Mouse (Mus musculus) embryonic facial prominence, embryonic 15.5 days (tissue): ENCODE measurements at regions not wholly inside any gene's neighbourhood (a gene's known extent, or its start where the extent isn't known, plus 50 kb on each side); places are given as distances from the start of the nearest gene placed in this dataset.

Experiments
- ATAC-seq: fragments of 200-750 bp; cut with Nextera tagmentation; 2 replicates; pipeline ENCODE4 v1.8.0; 2017; ENCODE audit warnings: low read depth, moderate TSS enrichment; ENCODE audit not compliant: insufficient number of reproducible peaks, low FRiP score, low TSS enrichment
- H3K27ac ChIP-seq: fragments of 300-500 bp; sonication (generic); replicated peaks from 2 replicates; pipeline ENCODE4 v1.5.1; 2015; ENCODE audit warnings: mild to moderate bottlenecking, inconsistent platforms
- H3K27me3 ChIP-seq: fragments of 300-500 bp; sonication (generic); 2 replicates; pipeline ENCODE4 v1.6.1; 2015; ENCODE audit warnings: inconsistent platforms
- H3K36me3 ChIP-seq: fragments of 300-500 bp; sonication (generic); 2 replicates; pipeline ENCODE4 v1.6.1; 2015; ENCODE audit warnings: mild to moderate bottlenecking, inconsistent platforms
- H3K4me1 ChIP-seq: fragments of 300-500 bp; sonication (generic); 2 replicates; pipeline ENCODE4 v1.6.1; 2015; ENCODE audit warnings: inconsistent platforms
- H3K4me2 ChIP-seq: fragments of 300-500 bp; sonication (generic); replicated peaks from 2 replicates; pipeline ENCODE4 v1.6.1; 2015; ENCODE audit warnings: mild to moderate bottlenecking, inconsistent platforms
- H3K4me3 ChIP-seq: fragments of 300-500 bp; sonication (generic); replicated peaks from 2 replicates; pipeline ENCODE4 v1.5.1; 2015; ENCODE audit warnings: mild to moderate bottlenecking, inconsistent platforms
- H3K9ac ChIP-seq: fragments of 300-500 bp; sonication (generic); 2 replicates; pipeline ENCODE4 v1.6.1; 2015; ENCODE audit warnings: inconsistent platforms
- H3K9me3 ChIP-seq: fragments of 300-500 bp; sonication (generic); replicated peaks from 2 replicates; pipeline ENCODE4 v1.6.1; 2016; ENCODE audit warnings: inconsistent platforms
- WGBS: fragments of 180-500 bp; shearing (Covaris S2); methylation state at CpG from one replicate; pipeline ENCODE4 v1.1.7; 2015; 5-methylcytosine and 5-hydroxymethylcytosine counted together

DNA sequence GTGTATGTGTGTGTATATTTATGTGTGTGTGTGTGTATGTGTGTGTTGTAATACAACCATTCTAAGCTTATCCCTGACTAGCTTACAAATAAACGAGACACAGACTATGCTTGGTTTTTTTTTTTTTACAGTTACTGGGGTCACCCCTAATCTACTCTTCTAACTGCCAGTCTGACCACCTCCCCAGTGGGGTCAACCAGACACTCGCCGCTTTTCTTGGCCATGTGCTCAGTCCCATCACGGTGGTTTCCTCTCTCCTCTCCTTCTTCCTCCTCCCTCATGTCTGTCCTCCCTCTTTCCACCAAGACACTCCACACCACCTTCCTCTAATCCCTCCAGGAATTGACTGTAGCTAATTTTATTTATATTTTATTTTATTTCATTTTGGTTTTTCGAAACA is 155.0 kb upstream of the Jmjd1c start:
- H3K27me3 ChIP-seq, result no peaks in the 10 kb centered on the region
- no peak overlapping the region for H3K4me3 ChIP-seq
- H3K9ac ChIP-seq, result no peak overlapping the region
- no peaks in the 10 kb centered on the region for H3K9me3 ChIP-seq
- peaks cover 4% of the 10 kb centered on the region; the same call in 1 of the 2 replicates for H3K4me1 ChIP-seq
- 60% methylated on average over 5 of the region's 5 CpGs for WGBS
- no peaks in the 10 kb centered on the region for H3K36me3 ChIP-seq
- H3K27ac ChIP-seq, result no peak overlapping the region
- ATAC-seq, result no peak
- H3K4me2 ChIP-seq, result no peak overlapping the region

DNA sequence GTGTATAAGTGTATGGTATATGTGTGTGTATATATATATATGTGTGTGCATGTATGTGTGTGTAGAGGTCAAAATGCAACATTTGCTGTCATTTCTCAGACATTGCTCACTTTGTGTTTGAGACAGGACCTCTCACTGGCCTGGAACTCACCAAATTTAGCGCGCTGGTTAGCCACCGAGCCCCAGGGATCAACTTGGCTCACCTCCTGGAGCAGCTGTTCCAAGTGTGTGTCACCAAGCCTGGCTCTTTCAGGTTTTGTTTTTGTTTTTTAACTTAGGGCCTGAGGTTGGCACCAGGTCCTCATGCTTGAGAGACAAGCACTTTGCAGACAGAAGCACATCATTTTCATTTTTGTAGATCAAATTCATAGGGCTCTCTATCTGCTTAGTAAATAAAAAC is 154.0 kb upstream of the Jmjd1c start:
- Histone ChIP-seq H3K27me3 (no peaks in the 10 kb centered on the region), H3K27ac (no peak overlapping the region), H3K4me3 (no peak overlapping the region), H3K9me3 (no peaks in the 10 kb centered on the region), H3K4me2 (no peak overlapping the region), H3K36me3 (no peaks in the 10 kb centered on the region), H3K9ac (no peak overlapping the region), H3K4me1 (peaks cover 4% of the 10 kb centered on the region; the same call in 1 of the 2 replicates)
- no peak for ATAC-seq
- 77% methylated on average over 3 of the region's 3 CpGs for WGBS

DNA sequence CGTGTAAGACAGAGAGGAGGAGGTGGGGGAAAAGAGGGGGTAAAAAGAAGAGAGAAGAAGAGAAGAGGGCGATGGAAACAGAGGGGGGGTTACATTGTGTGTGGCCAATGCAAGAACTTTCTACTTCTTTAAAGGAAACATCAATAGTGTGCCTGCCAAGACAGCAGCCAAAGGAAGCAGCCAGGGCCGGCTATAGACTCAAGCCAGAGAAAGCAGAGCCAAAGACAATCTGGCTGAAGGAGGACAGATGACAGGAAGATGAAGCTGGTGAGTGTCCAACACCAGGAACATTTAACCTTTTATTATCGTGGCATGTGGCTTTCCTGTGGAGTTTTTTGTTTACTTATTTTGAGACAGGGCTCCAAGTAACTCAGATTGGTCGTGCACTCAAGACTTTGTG is 152.1 kb upstream of the Jmjd1c start:
- ATAC-seq, result peak; percentile 47; the same call in 1 of the 2 replicates
- H3K27me3 ChIP-seq, result no peaks in the 10 kb centered on the region
- H3K4me1 ChIP-seq, result peaks cover 4% of the 10 kb centered on the region; the same call in 1 of the 2 replicates
- H3K9ac ChIP-seq, result no peak overlapping the region
- no peaks in the 10 kb centered on the region for H3K36me3 ChIP-seq
- H3K27ac ChIP-seq, result peak overlapping the region; percentile 55
- no peaks in the 10 kb centered on the region for H3K9me3 ChIP-seq
- no peak overlapping the region for H3K4me3 ChIP-seq
- no peak overlapping the region for H3K4me2 ChIP-seq
- 35% methylated on average over 5 of the region's 5 CpGs for WGBS

DNA sequence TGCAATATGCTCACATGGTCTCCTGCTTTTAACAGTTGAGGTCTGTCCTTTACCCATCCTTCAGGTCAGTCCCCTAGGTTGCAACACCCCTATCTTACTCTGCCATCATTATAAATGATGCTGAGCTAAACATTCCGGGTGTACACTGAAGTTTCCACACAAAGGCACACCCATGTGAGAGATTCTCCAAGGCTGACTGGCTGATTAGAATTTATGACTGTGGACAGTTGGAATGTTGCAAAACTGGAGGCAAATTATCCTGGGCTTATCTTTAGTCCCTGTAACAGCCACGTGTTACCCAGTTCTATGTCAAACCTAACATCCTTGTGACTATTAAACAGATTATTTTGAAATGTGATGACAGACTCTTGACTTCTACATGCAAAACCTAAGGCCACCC is 149.8 kb upstream of the Jmjd1c start:
- Histone ChIP-seq H3K4me2 (no peak overlapping the region), H3K27ac (no peak overlapping the region), H3K4me3 (no peak overlapping the region), H3K4me1 (peaks cover 4% of the 10 kb centered on the region; the same call in 1 of the 2 replicates), H3K9me3 (no peaks in the 10 kb centered on the region), H3K36me3 (no peaks in the 10 kb centered on the region), H3K9ac (no peak overlapping the region), H3K27me3 (no peaks in the 10 kb centered on the region)
- no peak for ATAC-seq
- 51% methylated on average over 2 of the region's 2 CpGs for WGBS

DNA sequence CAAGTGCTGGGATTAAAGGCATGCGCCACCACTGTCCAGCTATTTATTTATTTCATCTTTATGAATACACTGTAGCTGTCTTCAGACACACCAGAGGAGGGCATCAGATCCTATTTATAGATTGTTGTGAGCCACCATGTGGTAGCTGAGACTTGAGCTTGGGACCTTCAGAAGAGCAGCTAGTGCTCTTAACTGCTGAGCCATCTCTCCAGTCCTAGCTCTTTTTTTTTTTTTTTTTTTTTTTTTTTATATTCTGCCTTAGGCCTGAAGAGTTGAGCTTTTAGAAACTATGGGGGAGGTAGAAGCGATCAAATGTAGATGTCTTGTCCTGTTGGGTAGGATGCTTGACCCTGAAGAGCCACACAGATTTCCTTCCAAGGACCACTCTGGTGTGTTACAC is 147.6 kb upstream of the Jmjd1c start:
- Histone ChIP-seq H3K36me3 (no peaks in the 10 kb centered on the region), H3K27ac (no peak overlapping the region), H3K9ac (no peak overlapping the region), H3K9me3 (no peaks in the 10 kb centered on the region), H3K4me2 (no peak overlapping the region), H3K27me3 (no peaks in the 10 kb centered on the region), H3K4me3 (no peak overlapping the region), H3K4me1 (peaks cover 6% of the 10 kb centered on the region; the same call in 1 of the 2 replicates)
- 96% methylated on average over 2 of the region's 2 CpGs for WGBS
- no peak for ATAC-seq

DNA sequence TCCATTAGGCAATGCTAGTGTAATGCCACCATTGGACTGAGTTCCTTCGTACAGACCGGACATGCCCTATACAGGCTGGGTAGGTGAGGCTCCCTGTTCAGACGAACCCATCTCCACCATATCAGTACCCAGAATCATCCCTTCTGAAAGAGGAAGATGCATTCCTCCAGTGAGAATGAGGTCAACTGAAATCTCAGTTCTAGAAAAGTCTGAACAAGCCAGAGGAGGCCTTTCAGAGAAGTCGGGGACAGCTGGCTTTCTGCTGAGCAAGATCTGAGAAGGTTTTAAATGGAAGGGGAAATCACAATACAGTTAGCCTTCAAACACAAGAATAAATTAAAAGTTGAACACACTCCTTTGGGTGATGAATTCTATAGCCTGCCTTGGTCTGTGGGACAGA is 145.5 kb upstream of the Jmjd1c start:
- Histone ChIP-seq H3K4me1 (0 out of 2 replicates have a peak, but pooled peaks cover 11% of the 10 kb centered on the region), H3K4me3 (no peak overlapping the region), H3K4me2 (no peak overlapping the region), H3K27me3 (no peaks in the 10 kb centered on the region), H3K9ac (no peak overlapping the region), H3K36me3 (no peaks in the 10 kb centered on the region), H3K27ac (no peak overlapping the region), H3K9me3 (no peaks in the 10 kb centered on the region)
- ATAC-seq, result no peak
- 83% methylated on average over 4 of the region's 4 CpGs for WGBS

DNA sequence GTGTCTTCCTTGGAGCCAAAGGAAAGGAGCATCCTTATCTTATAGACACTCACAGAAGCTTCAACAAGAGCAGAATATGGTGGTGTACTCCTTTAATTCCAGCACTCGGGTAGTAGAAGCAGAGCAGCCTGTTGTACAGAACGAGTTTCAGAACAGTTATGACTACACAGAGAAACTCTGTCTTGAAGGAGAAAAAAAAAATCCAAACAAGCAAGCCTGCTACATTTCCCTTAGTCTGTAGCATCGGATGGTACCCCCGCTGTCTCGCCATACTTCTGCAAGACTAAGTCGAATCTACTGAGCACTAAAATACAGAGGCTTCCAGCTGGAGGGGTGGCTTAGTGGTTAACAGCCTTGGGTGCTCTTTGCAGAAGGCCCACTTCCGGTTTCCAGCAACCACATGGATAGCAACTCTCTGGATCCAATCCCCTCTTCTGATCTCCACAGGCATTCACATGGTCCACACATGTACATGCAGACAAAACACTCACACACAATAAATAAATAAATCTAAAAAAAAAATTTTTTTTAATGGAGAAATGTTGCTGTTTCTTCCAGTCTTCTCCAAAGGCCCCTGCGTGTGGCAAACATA is 144.6 kb upstream of the Jmjd1c start:
- ATAC-seq, result no peak
- Histone ChIP-seq H3K27ac (no peak overlapping the region; the same call in 1 of the 2 replicates), H3K4me2 (no peak overlapping the region), H3K36me3 (no peaks in the 10 kb centered on the region), H3K9me3 (no peaks in the 10 kb centered on the region), H3K4me3 (no peak overlapping the region), H3K9ac (no peak overlapping the region), H3K27me3 (no peaks in the 10 kb centered on the region), H3K4me1 (0 out of 2 replicates have a peak, but pooled peaks cover 11% of the 10 kb centered on the region)
- 64% methylated on average over 8 of the region's 8 CpGs for WGBS

DNA sequence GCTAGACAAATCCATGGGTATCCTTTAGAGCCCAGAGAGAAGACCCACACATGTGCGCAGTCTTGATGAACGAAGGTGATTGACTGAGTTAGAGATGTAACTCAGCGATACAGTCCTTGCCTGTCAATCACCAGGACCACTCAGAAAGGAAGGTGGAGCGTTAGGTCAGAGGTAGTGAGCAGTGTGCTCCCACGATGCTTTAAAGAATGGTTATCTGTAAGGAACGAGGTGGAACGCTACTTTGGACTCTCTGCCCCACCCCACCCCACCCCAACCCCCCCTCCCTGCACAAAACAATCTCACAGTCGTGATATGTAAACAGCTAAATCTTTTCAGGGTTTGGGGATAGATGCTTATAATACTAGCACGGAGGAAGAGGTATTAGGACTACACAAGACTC is 144.0 kb upstream of the Jmjd1c start:
- Histone ChIP-seq H3K4me3 (no peak overlapping the region), H3K27ac (no peak overlapping the region; the same call in 1 of the 2 replicates), H3K4me2 (no peak overlapping the region), H3K9ac (no peak overlapping the region), H3K27me3 (no peaks in the 10 kb centered on the region), H3K9me3 (no peaks in the 10 kb centered on the region), H3K4me1 (0 out of 2 replicates have a peak, but pooled peaks cover 11% of the 10 kb centered on the region), H3K36me3 (no peaks in the 10 kb centered on the region)
- WGBS, result 70% methylated on average over 9 of the region's 9 CpGs
- ATAC-seq, result no peak

DNA sequence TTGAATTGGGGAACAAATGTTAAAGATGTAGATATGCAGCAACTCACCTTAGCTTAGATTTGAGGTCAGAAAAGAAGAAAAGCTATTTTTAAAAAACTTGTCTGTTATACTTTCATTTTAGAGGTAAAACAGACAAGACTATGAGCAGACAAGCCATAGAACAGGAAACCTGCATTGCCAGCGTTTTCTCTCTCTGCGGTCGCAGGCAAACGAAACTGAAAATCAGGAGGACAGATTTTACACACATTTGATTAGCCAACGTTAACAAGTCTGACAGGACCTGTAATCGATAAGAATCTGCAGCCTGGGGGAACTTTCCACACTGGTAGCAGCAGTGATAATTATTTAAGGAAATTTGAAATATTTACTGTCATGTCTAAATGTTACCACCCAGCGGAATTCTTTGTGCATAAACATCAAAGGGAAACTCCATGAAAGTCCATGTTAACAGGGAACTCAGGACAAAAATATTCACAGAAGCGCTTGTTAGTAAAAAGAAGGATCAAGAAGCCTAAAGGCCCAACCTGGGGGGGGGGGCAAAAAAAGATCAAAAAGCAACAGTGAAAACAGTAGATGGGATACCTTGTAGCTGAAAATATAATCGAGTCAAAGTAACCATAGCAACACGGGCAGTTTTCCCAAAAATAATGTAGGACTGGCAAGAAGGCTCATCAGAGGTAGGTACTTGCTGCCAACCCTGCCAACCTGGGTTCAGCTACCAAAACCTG is 142.5 kb upstream of the Jmjd1c start:
- H3K36me3 ChIP-seq, result no peaks in the 10 kb centered on the region
- no peaks in the 10 kb centered on the region for H3K27me3 ChIP-seq
- H3K4me2 ChIP-seq, result peak overlapping the region; percentile 8; the same call in 1 of the 2 replicates
- H3K9ac ChIP-seq, result no peak overlapping the region
- no peak for ATAC-seq
- WGBS, result 40% methylated on average over 10 of the region's 10 CpGs
- H3K27ac ChIP-seq, result no peak overlapping the region
- no peaks in the 10 kb centered on the region for H3K9me3 ChIP-seq
- no peak overlapping the region for H3K4me3 ChIP-seq
- 0 out of 2 replicates have a peak, but pooled peaks cover 11% of the 10 kb centered on the region for H3K4me1 ChIP-seq

DNA sequence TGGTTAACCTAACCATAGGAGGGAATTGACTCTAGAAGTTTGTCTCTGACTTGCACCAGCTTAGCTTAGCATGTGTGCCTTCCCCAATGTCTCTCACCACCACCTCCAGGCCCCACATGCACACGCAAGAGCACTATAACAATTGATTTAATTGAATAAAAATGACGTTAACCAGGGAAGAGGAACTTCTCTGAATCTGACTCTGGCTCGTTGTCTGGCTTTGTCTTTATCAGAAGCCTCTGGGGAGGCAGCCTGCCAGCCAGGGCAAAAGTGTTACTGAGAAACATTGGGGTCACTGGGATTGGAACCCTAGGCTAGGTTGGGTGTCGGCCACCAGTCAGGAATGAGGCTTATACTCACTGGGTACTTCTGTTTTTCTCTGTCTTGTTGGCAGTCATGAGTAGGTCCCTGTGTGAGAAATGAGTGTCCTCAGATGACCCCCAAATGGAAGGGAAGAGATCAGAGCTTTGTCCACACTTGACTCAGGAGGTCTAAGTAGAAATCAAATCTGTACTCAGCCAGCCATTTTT is 141.9 kb upstream of the Jmjd1c start:
- Histone ChIP-seq H3K9ac (no peak overlapping the region), H3K27ac (no peak overlapping the region), H3K36me3 (no peaks in the 10 kb centered on the region), H3K9me3 (no peaks in the 10 kb centered on the region), H3K4me2 (0 out of 2 replicates have a peak overlapping the region, but pooled peaks have one; percentile 8), H3K27me3 (no peaks in the 10 kb centered on the region), H3K4me1 (0 out of 2 replicates have a peak, but pooled peaks cover 11% of the 10 kb centered on the region), H3K4me3 (no peak overlapping the region)
- 52% methylated on average over 4 of the region's 4 CpGs for WGBS
- no peak for ATAC-seq

DNA sequence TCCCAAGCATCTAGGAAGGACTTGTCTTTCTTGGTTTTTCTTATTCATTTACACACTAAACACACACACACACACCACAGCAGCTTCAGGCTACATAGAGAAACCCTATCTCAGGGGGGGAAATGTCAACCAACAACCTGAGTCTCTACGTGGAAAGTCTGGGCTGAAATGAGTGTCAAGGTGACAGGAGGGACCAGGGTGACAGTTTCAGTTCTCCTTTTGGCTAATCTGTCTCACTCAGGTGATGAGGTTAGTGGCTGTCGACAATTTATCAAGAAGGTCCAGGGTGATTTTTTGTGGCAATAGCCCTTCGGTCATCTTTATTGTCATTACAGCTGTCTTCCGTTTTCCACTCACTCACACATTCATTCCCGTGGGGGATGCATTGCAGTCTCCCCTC is 140.5 kb upstream of the Jmjd1c start:
- no peaks in the 10 kb centered on the region for H3K36me3 ChIP-seq
- 57% methylated on average over 5 of the region's 5 CpGs for WGBS
- 0 out of 2 replicates have a peak, but pooled peaks cover 11% of the 10 kb centered on the region for H3K4me1 ChIP-seq
- H3K4me3 ChIP-seq, result no peak overlapping the region
- no peaks in the 10 kb centered on the region for H3K9me3 ChIP-seq
- H3K9ac ChIP-seq, result no peak overlapping the region
- no peak for ATAC-seq
- H3K4me2 ChIP-seq, result no peak overlapping the region
- H3K27me3 ChIP-seq, result no peaks in the 10 kb centered on the region
- no peak overlapping the region for H3K27ac ChIP-seq
